Mouse (Mus musculus) lung, postnatal 36 days (tissue): Measurements from ENCODE around the gene Acap1.
"Not testable (repeated sequence)": the region's sequence is repeated elsewhere in the genome, so short reads cannot be mapped to it uniquely, and the experiment has no call there.

ENCODE experiments used
- DNase-seq: peaks from one replicate; pipeline ENCODE4 v3.0.0; 2022; ENCODE audit warnings: mixed read lengths

Acap1 gene

GRCm38 (mm10) chr11:69895291-69895690, at the start of gene Acap1:
TSS of gene Acap1 (minus strand) at chr11:69895539.
- DNase-seq, result no peak

GRCm38 (mm10) chr11:69940962-69941361, 45.6 kb upstream of the Acap1 start:
- DNase-seq, result no peak

GRCm38 (mm10) chr11:69939731-69940130, 44.4 kb upstream of the Acap1 start:
- no peak for DNase-seq

DNA sequence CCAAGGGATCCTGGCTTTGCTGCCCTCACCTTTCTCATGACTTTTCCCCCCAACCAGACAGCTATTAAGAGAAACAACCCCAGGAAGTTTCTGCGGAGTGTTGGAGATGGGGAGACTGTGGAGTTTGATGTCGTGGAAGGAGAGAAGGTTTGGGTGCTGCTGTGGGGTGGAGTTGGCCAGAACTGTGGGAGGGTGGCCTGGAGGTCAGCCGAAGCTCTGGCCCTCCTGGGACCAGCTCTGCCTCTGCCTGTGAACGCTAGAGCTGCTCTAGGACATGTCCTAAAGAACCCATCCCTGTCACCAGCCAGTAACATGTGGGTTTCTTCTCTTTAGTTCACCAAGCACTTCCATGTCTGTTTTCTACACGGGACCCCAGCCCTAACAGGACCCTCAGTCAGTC, 43.8 kb upstream of the Acap1 start:
- no peak for DNase-seq

DNA sequence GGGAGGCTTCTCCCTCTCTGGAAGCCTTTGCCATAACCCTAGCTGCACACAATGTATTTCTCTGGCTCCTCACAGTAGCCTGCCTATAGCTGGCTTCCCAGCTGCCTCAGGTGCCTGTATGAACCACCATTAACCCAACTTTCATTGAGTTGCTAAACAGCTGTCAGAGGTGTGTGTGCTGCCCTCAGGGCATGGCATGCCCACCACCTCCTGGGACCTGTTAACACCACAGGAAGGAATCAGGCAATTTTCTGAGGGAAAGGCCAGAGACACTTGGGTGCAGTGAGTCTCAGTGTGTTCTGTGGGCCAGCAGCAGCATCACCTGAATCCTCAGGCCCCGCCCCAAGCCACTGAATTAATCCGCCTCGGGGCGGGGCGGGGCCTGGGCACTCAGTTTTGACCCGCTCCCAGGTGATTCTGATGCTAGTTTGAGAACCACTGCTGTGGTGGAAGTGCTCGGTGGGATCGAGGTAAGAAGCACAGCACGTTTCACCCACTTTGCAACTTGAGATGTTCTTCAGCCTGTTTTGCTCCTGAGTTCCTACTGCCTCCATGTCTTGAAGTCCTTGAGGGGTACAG, 43.2 kb upstream of the Acap1 start:
- no peak for DNase-seq

GRCm38 (mm10) chr11:69937834-69938233, 42.5 kb upstream of the Acap1 start:
- no peak for DNase-seq

DNA sequence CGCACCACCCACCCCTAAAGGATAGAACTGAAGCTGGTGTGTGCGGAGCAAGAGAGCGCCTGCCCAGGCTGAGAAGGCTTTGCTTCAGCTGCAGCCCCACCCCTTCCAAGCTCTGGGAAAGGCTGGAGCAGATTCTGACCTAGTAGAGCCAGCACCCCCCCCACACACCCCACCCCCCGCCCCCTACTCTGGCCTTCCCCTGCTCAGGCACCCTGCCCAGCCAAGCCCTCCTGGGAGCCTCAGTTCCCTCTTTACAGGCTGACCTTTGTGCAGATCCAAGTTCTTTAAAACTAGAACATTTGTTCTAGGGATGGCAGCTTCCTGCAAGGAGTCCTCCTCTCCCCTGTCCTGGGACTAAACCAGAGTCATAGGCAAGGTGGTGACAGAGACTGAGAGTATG, 42.0 kb upstream of the Acap1 start:
- DNase-seq, result no peak

GRCm38 (mm10) chr11:69936714-69937347, 41.5 kb upstream of the Acap1 start:
- DNase-seq, result no peak

GRCm38 (mm10) chr11:69936156-69936555, 40.8 kb upstream of the Acap1 start:
- peak; percentile 46 for DNase-seq

DNA sequence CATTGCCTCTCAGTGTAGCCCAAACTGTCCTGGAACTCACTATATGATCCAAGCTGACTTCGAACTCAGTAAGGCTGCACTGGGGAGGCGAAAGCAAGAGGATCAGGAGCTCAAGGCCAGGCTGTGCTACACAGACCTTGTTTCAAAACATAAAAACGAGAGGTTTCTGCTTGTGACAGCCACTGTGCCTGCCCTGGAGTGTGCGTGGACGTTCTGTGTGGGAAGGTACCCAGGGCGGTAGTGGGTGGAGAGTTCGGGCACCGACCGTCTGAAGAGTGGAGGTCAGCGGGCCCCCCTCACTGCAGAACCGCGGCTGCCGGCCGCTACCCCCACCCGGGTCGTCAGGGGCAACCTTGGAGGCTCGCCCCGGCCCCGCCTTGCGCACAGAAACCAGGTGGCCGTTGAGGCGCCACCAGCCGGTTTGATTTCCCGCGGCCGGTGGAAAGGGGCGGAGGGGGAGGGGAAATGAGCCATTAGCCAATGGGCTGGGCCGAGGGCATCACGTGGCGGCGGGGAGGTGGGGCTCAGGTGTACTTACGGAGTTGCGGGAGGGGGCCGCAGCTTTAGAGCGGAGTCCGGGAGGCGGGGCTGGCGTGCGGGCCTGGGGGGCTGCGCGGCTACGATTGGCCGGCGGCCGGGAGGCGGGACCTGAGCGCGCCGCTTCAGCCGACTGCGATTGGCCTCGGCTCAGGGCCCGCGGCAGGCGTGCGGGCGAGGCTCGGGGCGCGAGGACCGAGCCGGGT, 40.0 kb upstream of the Acap1 start, which contains the start of gene Ybx2:
Gene Ybx2 (plus strand): TSS at position 660 of the 743 bp plus-strand sequence.
- DNase-seq, result peak; percentile 89

- no peak for DNase-seq
Observed at GRCm38 (mm10) chr11:69934681-69935080, 39.3 kb upstream of the Acap1 start.

- peak; percentile 94 for DNase-seq
Observed at GRCm38 (mm10) chr11:69934169-69934568, 38.8 kb upstream of the Acap1 start.

DNA sequence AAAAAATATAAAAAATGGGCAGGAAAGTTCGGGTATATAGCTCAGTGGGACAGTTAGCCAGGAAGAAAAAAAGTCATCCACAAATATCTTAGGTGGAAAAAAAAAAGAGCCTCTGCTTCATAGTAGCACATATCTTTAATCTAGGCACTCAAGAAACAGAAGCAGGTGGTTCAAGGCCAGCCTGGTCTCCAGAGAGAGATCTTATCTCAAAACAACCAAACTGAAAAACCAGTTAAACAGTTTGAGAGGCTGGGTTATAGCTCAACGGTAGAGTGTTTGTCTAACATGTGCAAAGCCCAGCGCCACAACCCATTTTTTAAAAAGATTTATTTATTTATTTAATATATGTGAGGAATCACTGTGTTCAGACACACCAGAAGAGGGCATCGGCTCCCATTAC, 37.7 kb upstream of the Acap1 start:
- DNase-seq, result no peak

DNA sequence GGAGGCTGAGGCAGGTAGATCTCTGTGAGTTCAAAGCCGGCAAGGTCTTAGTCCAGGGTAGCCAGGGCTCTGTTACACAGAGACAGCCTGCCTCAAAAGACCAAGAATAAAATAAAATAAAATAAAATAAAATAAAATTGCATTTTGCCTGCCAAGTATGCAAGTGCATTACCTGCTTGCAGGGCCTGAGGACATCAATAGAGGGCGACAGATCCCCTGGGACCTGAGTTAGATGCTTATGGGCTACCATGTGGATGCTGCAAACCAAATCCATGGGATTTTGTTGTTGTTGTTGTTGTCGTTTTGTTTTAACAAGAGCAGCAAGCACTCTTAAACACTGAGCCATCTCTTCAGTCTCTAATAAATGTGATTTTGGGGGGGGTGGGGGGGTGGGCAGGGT, 36.9 kb upstream of the Acap1 start:
- DNase-seq, result no peak

GRCm38 (mm10) chr11:69931769-69932168, 36.4 kb upstream of the Acap1 start:
- no peak for DNase-seq

DNA sequence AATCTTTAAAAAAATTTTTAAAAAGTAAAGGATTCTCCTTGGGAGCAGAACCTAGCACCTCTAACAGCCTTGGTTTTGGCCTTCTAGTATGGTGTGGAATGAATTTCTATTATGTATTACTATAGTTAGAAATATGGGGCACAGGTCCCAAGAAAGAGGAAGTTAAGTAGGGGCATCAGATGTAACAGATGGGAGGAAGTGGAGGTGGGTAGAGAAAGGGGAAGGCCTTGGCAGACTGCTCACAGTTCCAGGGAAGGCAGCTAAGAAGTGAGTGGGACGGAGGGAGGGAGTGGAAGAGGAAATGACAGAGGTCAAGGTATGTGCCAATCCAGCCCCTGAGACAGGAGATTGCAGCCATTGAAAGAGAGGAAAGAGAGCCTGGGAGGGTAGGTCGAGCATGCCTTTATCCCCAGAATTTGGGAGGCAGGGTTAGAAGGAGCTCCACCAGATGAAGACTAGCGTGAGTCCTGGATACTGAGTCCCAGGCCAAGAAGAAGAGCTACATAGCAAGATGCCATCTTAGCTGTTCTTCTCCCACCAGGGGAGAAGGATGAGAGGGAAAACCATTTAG, 35.7 kb upstream of the Acap1 start:
- peak; percentile 54 for DNase-seq

DNA sequence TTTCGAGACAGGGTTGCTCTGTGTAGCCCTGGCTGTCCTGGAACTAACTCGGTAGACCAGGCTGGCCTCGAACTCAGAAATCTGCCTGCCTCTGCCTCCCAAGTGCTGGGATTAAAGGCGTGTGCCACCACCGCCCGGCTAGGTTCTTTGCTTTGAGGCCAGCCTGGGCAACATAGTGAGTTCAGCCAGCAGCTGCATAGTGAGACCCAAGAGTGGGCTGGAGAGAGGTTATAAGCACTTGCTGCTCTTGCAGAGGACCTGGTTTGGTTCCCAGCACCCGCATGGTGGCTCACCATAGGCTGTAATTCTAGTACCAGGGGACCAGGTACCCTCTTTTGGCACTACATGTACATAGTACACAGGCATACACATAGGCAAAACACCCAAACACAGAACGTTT, 34.8 kb upstream of the Acap1 start:
- DNase-seq, result not testable (repeated sequence)

GRCm38 (mm10) chr11:69929712-69930111, 34.4 kb upstream of the Acap1 start:
- no peak for DNase-seq

GRCm38 (mm10) chr11:69927501-69927900, 32.2 kb upstream of the Acap1 start:
- no peak for DNase-seq

GRCm38 (mm10) chr11:69922796-69923195, 27.5 kb upstream of the Acap1 start:
- DNase-seq, result no peak

DNA sequence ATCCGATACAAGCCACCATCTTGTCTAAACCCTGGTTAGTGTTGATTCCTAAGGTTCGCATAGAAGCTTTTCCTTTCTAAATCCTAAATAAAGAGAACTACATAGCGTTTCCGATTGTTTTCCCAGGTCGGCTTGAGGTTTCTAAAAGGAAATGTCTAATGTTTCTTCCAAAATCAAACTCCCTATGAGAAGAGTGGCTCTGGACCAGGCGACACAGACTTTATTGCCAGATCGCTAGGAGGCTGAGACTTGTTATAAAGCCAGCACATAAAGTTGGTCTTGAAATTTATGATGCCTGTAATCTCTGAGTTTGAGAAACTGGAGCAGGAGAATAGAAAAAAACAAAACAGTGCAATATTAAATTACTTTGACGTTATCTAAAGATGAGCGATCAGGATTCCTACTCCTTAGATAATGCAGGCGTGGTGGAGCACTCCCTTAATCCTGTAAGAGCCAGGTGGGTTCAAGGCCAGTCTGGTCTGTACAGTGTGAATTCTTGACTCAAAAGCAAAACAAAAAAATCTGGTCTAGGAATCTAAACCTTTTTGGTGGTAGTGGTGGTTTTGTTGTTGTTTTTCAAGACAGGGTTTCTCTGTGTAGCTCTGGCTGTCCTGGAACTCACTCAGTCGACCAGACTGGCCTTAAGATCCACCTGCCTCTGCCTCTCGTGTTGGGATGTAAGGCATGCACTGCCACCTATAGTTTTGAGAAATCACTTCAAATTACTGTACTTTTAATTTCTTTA, 26.8 kb upstream of the Acap1 start:
- DNase-seq, result no peak

DNA sequence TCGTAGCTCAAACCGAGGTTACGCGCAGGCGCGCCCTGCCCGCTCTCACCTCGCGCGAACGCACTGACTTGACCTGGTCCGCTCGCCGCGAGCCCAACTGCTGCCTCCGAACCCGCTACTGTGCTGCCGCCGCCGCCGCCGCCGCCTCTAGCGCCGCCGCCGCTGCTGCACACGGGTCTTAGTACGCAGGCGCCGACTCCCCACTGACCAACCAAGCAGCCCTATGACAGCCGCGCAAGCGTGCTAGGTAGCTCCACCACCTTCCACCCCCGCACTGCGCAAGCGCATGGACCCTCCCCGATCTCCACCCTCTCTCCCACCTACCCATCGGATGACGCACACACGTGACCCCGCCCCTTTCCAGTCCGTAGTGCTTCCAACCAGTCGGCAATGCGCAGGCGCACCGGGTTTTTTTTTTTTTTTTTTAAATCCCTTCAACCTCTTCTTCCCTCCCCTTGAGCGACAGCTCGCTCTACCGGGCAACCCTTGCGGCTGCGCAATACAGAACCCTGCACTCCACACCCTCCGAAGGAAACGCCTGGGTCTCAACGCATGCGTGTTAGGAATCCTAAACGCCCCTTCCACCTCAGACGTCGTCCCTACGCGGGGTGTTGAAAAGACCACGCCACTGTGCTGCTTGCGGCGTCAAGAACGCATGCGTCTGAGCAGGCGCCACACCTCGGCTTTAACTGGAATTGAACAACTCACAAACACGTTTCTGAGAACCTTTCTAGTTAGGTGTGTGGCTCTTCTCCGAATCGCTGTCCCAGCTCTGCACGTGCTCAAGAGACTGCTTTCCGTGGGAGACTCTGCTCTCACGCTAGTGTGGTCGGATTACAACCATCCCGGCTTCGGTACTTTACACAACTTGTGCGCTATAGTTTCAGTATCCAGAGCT, 26.0 kb upstream of the Acap1 start, which contains the start of gene Eif5a:
Gene Eif5a (minus strand): TSS at position 845 of the 898 bp plus-strand sequence.
- peak; percentile 100 for DNase-seq
